Comparison of ENCODE assay signal across 8 mouse cellular contexts in genomic region chr9:37613182-37613910, GRCm38 (mm10). TPM values are rescaled to one million over a fixed set of nuclear protein-coding genes. Genes with fewer than 3 reads are reported as not detected.
DNase-seq lines count a peak whose midpoint lies in the region; ATAC-seq lines count a peak whose summit lies in the region.

Gene Spa17 (minus strand): TSS chr9:37613722.

- no peaks in the 10 kb centered on the region for H3K27me3 ChIP-seq in heart, embryonic 10.5 days (ENCODE audit: insufficient read depth, poor library complexity, severe bottlenecking)
- peaks cover 13% of the 10 kb centered on the region for H3K27me3 ChIP-seq in kidney, embryonic 15.5 days

- whole genome bisulfite sequencing in heart, embryonic 10.5 days = under 1% methylated on average over 45 of the region's 45 CpGs
- WGBS in kidney, embryonic 15.5 days = under 1% methylated on average over 45 of the region's 45 CpGs

- H3K9me3 ChIP-seq in heart, embryonic 10.5 days = no peaks in the 10 kb centered on the region
- H3K9me3 ChIP-seq in kidney, embryonic 15.5 days (replicated peaks) = no peaks in the 10 kb centered on the region

- peak within 1 kb of the TSS; percentile 77 for H3K4me2 ChIP-seq in kidney, embryonic 15.5 days

- H3K9ac ChIP-seq in kidney, embryonic 15.5 days = peak within 1 kb of the TSS; percentile 70

- H3K4me3 ChIP-seq in heart, embryonic 10.5 days = peak within 1 kb of the TSS; percentile 77
- peak within 1 kb of the TSS; percentile 73 for H3K4me3 ChIP-seq in kidney, embryonic 15.5 days (replicated peaks)

- peak; percentile 92 for ATAC-seq in erythroblast, adult 5-6 weeks (replicated peaks; ENCODE audit: low FRiP score, poor library complexity, severe bottlenecking)
- ATAC-seq in kidney, embryonic 15.5 days (replicated peaks; ENCODE audit: low FRiP score) = peak; percentile 96
- ATAC-seq in monocyte, adult 5-6 weeks (replicated peaks; ENCODE audit: insufficient number of reproducible peaks, low FRiP score, low TSS enrichment, poor library complexity, severe bottlenecking) = peak; percentile 84

- no peaks in the 10 kb centered on the region for H3K36me3 ChIP-seq in heart, embryonic 10.5 days
- H3K36me3 ChIP-seq in kidney, embryonic 15.5 days = no peaks in the 10 kb centered on the region

- H3K4me1 ChIP-seq in heart, embryonic 10.5 days = no peaks in the 10 kb centered on the region
- H3K4me1 ChIP-seq in kidney, embryonic 15.5 days = peaks cover 7% of the 10 kb centered on the region

- H3K27ac ChIP-seq in heart, embryonic 10.5 days = peak within 1 kb of the TSS; percentile 90
- peak within 1 kb of the TSS; percentile 80 for H3K27ac ChIP-seq in kidney, embryonic 15.5 days

- DNase-seq in B cell, adult 2 months = peak; percentile 88 to 89
- DNase-seq in brain, adult 2 months (ENCODE audit: low read depth, low spot score) = peak; percentile 95
- peak; percentile 95 for DNase-seq in heart, embryonic 10.5 days (ENCODE audit: low spot score)
- DNase-seq in liver = peak; percentile 95
- DNase-seq in spleen, postnatal 4 days (ENCODE audit: low spot score in 2 of 2) = peak; percentile 88 to 92

RNA-seq across cellular contexts. Expression of gene Spa17, which starts in this region (rescaled TPM):
- total RNA-seq in erythroblast, adult 5-6 weeks (2015; ENCODE audit: low replicate concordance) = not detected in 2 replicates
- total RNA-seq in erythroblast, adult 5-6 weeks (2017; ENCODE audit: low replicate concordance) = 1.4 TPM in 1 of 2 replicates, not detected in the other
- polyA plus RNA-seq in heart, embryonic 10.5 days (2016; fragmentation: Nextera tagmentation; extraction: Ambion mirVana) = 7.1 and 8.1 TPM in 2 replicates
- 6.6 and 6.7 TPM in 2 replicates for polyA plus RNA-seq in kidney, embryonic 15.5 days (2015; fragmentation: Nextera tagmentation; extraction: Ambion mirVana)
- total RNA-seq in monocyte, adult 5-6 weeks (2017) = 1.3 to 3.3 TPM in 2 of 3 replicates, not detected in the other

Comparison
In these comparisons a context has a peak if more than half of its experiments do, and no peak if none do; other contexts are left out.
1. Peak in every context shown above with its lines: DNase-seq, ATAC-seq, H3K4me3 ChIP-seq and H3K27ac ChIP-seq.